Mouse (Mus musculus): ENCODE measurements around the gene Dcaf7. TPM values are rescaled to one million over a fixed set of nuclear protein-coding genes. Genes with fewer than 3 reads are reported as not detected.

The Dcaf7 gene
- total and polyA plus RNA-seq, 3 experiments: 71.5 to 93.4 (median 79.5) TPM

Other genes with a start within 250 kb of the Dcaf7 start
- 2.6 and 3.9 TPM in 2 replicates for gene Cyb561, start 83.5 kb upstream of the Dcaf7 start, total RNA-seq (2012; rRNA removed)
- gene Cyb561, start 83.5 kb upstream of the Dcaf7 start, total RNA-seq (2014; rRNA removed): 0.16 and 0.20 TPM in 2 replicates
- gene Cyb561, start 83.5 kb upstream of the Dcaf7 start, polyA plus RNA-seq (2012; ENCODE audit: insufficient read length, low read depth): 0.18 and 0.51 TPM in 2 replicates
- 0.04 and 0.08 TPM in 2 replicates for gene Ace, start 68.9 kb upstream of the Dcaf7 start, total RNA-seq (2012; rRNA removed)
- not detected in 2 replicates for gene Ace, start 68.9 kb upstream of the Dcaf7 start, total RNA-seq (2014; rRNA removed)
- not detected in 2 replicates for gene Ace, start 68.9 kb upstream of the Dcaf7 start, polyA plus RNA-seq (2012; ENCODE audit: insufficient read length, low read depth)
- not detected in 2 replicates for gene Ace3, start 42.2 kb upstream of the Dcaf7 start, total RNA-seq (2012; rRNA removed)
- gene Ace3, start 42.2 kb upstream of the Dcaf7 start, total RNA-seq (2014; rRNA removed): not detected in 2 replicates
- gene Ace3, start 42.2 kb upstream of the Dcaf7 start, polyA plus RNA-seq (2012; ENCODE audit: insufficient read length, low read depth): not detected in 2 replicates
- gene Kcnh6, start 28.7 kb upstream of the Dcaf7 start, total RNA-seq (2012; rRNA removed): 0.13 and 0.25 TPM in 2 replicates
- not detected in 2 replicates for gene Kcnh6, start 28.7 kb upstream of the Dcaf7 start, total RNA-seq (2014; rRNA removed)
- 0.19 TPM in 2 replicates for gene Kcnh6, start 28.7 kb upstream of the Dcaf7 start, polyA plus RNA-seq (2012; ENCODE audit: insufficient read length, low read depth)
- gene Taco1, start 29.2 kb downstream of the Dcaf7 start, total RNA-seq (2012; rRNA removed): 35.7 and 35.8 TPM in 2 replicates
- gene Taco1, start 29.2 kb downstream of the Dcaf7 start, total RNA-seq (2014; rRNA removed): 32.6 and 33.2 TPM in 2 replicates
- gene Taco1, start 29.2 kb downstream of the Dcaf7 start, polyA plus RNA-seq (2012; ENCODE audit: insufficient read length, low read depth): 30.8 and 32.9 TPM in 2 replicates
- 34.1 and 37.3 TPM in 2 replicates for gene Map3k3, start 47.7 kb downstream of the Dcaf7 start, total RNA-seq (2012; rRNA removed)
- gene Map3k3, start 47.7 kb downstream of the Dcaf7 start, total RNA-seq (2014; rRNA removed): 28.8 and 30.3 TPM in 2 replicates
- 26.8 and 32.3 TPM in 2 replicates for gene Map3k3, start 47.7 kb downstream of the Dcaf7 start, polyA plus RNA-seq (2012; ENCODE audit: insufficient read length, low read depth)
- gene Gm10840, start 124.0 kb downstream of the Dcaf7 start, total RNA-seq (2012; rRNA removed): not detected in 2 replicates
- not detected in 2 replicates for gene Gm10840, start 124.0 kb downstream of the Dcaf7 start, total RNA-seq (2014; rRNA removed)
- not detected in 2 replicates for gene Gm10840, start 124.0 kb downstream of the Dcaf7 start, polyA plus RNA-seq (2012; ENCODE audit: insufficient read length, low read depth)
- gene Limd2, start 124.0 kb downstream of the Dcaf7 start, total RNA-seq (2012; rRNA removed): 249 and 275 TPM in 2 replicates
- 344 and 367 TPM in 2 replicates for gene Limd2, start 124.0 kb downstream of the Dcaf7 start, total RNA-seq (2014; rRNA removed)
- 520 and 563 TPM in 2 replicates for gene Limd2, start 124.0 kb downstream of the Dcaf7 start, polyA plus RNA-seq (2012; ENCODE audit: insufficient read length, low read depth)
- 36.8 and 39.4 TPM in 2 replicates for gene Strada, start 165.3 kb downstream of the Dcaf7 start, total RNA-seq (2012; rRNA removed)
- gene Strada, start 165.3 kb downstream of the Dcaf7 start, total RNA-seq (2014; rRNA removed): 40.1 and 41.7 TPM in 2 replicates
- gene Strada, start 165.3 kb downstream of the Dcaf7 start, polyA plus RNA-seq (2012; ENCODE audit: insufficient read length, low read depth): 48.7 and 51.7 TPM in 2 replicates
- gene Ccdc47, start 179.5 kb downstream of the Dcaf7 start, total RNA-seq (2012; rRNA removed): 53.2 and 66.7 TPM in 2 replicates
- 44.5 and 46.1 TPM in 2 replicates for gene Ccdc47, start 179.5 kb downstream of the Dcaf7 start, total RNA-seq (2014; rRNA removed)
- 80.8 and 94.1 TPM in 2 replicates for gene Ccdc47, start 179.5 kb downstream of the Dcaf7 start, polyA plus RNA-seq (2012; ENCODE audit: insufficient read length, low read depth)
- 63.8 and 69.0 TPM in 2 replicates for gene Ddx42, start 180.1 kb downstream of the Dcaf7 start, total RNA-seq (2012; rRNA removed)
- gene Ddx42, start 180.1 kb downstream of the Dcaf7 start, total RNA-seq (2014; rRNA removed): 65.3 and 65.5 TPM in 2 replicates
- gene Ddx42, start 180.1 kb downstream of the Dcaf7 start, polyA plus RNA-seq (2012; ENCODE audit: insufficient read length, low read depth): 89.1 and 94.6 TPM in 2 replicates
- gene Ftsj3, start 219.2 kb downstream of the Dcaf7 start, total RNA-seq (2012; rRNA removed): 178 and 269 TPM in 2 replicates
- gene Ftsj3, start 219.2 kb downstream of the Dcaf7 start, total RNA-seq (2014; rRNA removed): 215 and 223 TPM in 2 replicates
- gene Ftsj3, start 219.2 kb downstream of the Dcaf7 start, polyA plus RNA-seq (2012; ENCODE audit: insufficient read length, low read depth): 298 and 354 TPM in 2 replicates
- gene Psmc5, start 219.3 kb downstream of the Dcaf7 start, total RNA-seq (2012; rRNA removed): 250 and 344 TPM in 2 replicates
- 139 and 151 TPM in 2 replicates for gene Psmc5, start 219.3 kb downstream of the Dcaf7 start, total RNA-seq (2014; rRNA removed)
- 344 and 352 TPM in 2 replicates for gene Psmc5, start 219.3 kb downstream of the Dcaf7 start, polyA plus RNA-seq (2012; ENCODE audit: insufficient read length, low read depth)
- gene Smarcd2, start 236.1 kb downstream of the Dcaf7 start, total RNA-seq (2012; rRNA removed): 89.4 and 94.3 TPM in 2 replicates
- 105 and 110 TPM in 2 replicates for gene Smarcd2, start 236.1 kb downstream of the Dcaf7 start, total RNA-seq (2014; rRNA removed)
- gene Smarcd2, start 236.1 kb downstream of the Dcaf7 start, polyA plus RNA-seq (2012; ENCODE audit: insufficient read length, low read depth): 103 and 116 TPM in 2 replicates
- gene Tcam1, start 239.8 kb downstream of the Dcaf7 start, total RNA-seq (2012; rRNA removed): 4.2 and 5.9 TPM in 2 replicates
- gene Tcam1, start 239.8 kb downstream of the Dcaf7 start, total RNA-seq (2014; rRNA removed): 0.68 and 0.82 TPM in 2 replicates
- 0.64 and 0.99 TPM in 2 replicates for gene Tcam1, start 239.8 kb downstream of the Dcaf7 start, polyA plus RNA-seq (2012; ENCODE audit: insufficient read length, low read depth)

Data from CH12.LX (cell line).